Comparison of ENCODE assay signal across 25 mouse cellular contexts in the genomic region with DNA sequence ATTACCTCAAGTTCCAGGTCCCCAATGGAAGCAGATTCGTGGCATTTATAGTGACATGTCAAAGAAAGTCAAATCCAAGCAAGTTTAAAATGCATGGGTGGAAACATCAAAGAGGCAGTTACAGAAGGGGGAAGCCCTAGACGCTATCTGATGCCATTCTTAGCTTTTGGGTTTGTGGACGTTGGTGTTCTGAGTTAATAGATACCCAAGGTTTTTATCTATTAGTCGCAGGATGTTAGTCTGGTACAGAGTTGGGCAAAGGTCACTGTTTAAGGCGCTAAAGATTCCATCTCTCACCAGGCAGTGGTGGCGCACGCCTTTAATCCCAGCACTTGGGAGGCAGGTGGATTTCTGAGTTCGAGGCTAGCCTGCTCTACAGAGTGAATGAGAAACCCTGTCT. TPM values are rescaled to one million over a fixed set of nuclear protein-coding genes. Genes with fewer than 3 reads are reported as not detected.
DNase-seq lines count a peak whose midpoint lies in the region; ATAC-seq and TF ChIP-seq lines count a peak whose summit lies in the region.
"Had no signal": no experiment of that assay in that cellular context is flagged by ENCODE, and none has a peak within 500 bp of the region (broad histone marks: within the 10 kb centered on the region; RNA-seq: fewer than 3 reads in every experiment).

No protein-coding gene starts in this region.

- H3K4me2 ChIP-seq in liver, embryonic 12.5 days: peak overlapping the region; percentile 19; the same call in 1 of the 2 replicates
- H3K4me2 ChIP-seq: embryonic facial prominence, embryonic 12.5 days; heart, embryonic 13.5 days; hindbrain, embryonic 15.5 days; midbrain, embryonic 15.5 days had no signal

- ATAC-seq in common myeloid progenitor, adult 5-6 weeks (replicated peaks; ENCODE audit: low read depth, poor library complexity, severe bottlenecking): peak; percentile 52
- ATAC-seq in liver, embryonic 12.5 days: peak; percentile 78
- ATAC-seq in megakaryocyte-erythroid progenitor cell, adult 5-6 weeks (replicated peaks; ENCODE audit: low FRiP score, low TSS enrichment, poor library complexity, severe bottlenecking): peak; percentile 85
- ATAC-seq: forebrain, embryonic 14.5 days; midbrain, embryonic 15.5 days had no signal

- TF ChIP-seq POLR2A in MEL (IDR thresholded peaks at IDR 0.05; ENCODE audit: control insufficient read depth in 1 of 2, insufficient read depth in 1 of 2, low read depth in 1 of 2, low read length in 2 of 2, poor library complexity in 1 of 2): no peak

- H3K4me3 ChIP-seq in MEL (ENCODE audit: control insufficient read depth in 1 of 2, insufficient read depth in 1 of 2, low read depth in 2 of 2, low read length in 2 of 2): no peak overlapping the region
- no peak overlapping the region for H3K4me3 ChIP-seq in liver, embryonic 12.5 days
- H3K4me3 ChIP-seq: embryonic facial prominence, embryonic 12.5 days; erythroblast, embryonic 14.5 days; heart, embryonic 13.5 days; hindbrain, embryonic 15.5 days; left cerebral cortex, adult 2 months; midbrain, embryonic 15.5 days; myocyte had no signal

- no peaks in the 10 kb centered on the region for H3K9me3 ChIP-seq in MEL (replicated peaks; ENCODE audit: insufficient read depth, low read length)
- no peaks in the 10 kb centered on the region; the same call in 1 of the 2 replicates for H3K9me3 ChIP-seq in liver, embryonic 12.5 days (replicated peaks)
- H3K9me3 ChIP-seq: embryonic facial prominence, embryonic 12.5 days; heart, embryonic 13.5 days; hindbrain, embryonic 15.5 days; midbrain, embryonic 15.5 days had no signal

- H3K4me1 ChIP-seq in MEL (ENCODE audit: control insufficient read depth in 1 of 2, insufficient read depth in 2 of 2, low read length in 2 of 2): peaks cover 36 to 45% of the 10 kb centered on the region in 2 experiments
- H3K4me1 ChIP-seq in liver, embryonic 12.5 days: peaks cover 57% of the 10 kb centered on the region
- H3K4me1 ChIP-seq: embryonic facial prominence, embryonic 12.5 days; heart, embryonic 13.5 days; hindbrain, embryonic 15.5 days; midbrain, embryonic 15.5 days had no signal

- peak overlapping the region; percentile 58 for H3K9ac ChIP-seq in MEL (ENCODE audit: control insufficient read depth, low read depth, low read length, poor library complexity, severe bottlenecking)
- no peak overlapping the region for H3K9ac ChIP-seq in liver, embryonic 12.5 days
- H3K9ac ChIP-seq: embryonic facial prominence, embryonic 12.5 days; heart, embryonic 13.5 days; hindbrain, embryonic 15.5 days; midbrain, embryonic 15.5 days had no signal

- H3K36me3 ChIP-seq in MEL (ENCODE audit: control insufficient read depth in 1 of 2, insufficient read depth in 2 of 2, low read length in 2 of 2): peaks cover 0 to 50% of the 10 kb centered on the region in 2 experiments; a peak in 2 of 4 replicates
- H3K36me3 ChIP-seq in liver, embryonic 12.5 days: no peaks in the 10 kb centered on the region
- H3K36me3 ChIP-seq: embryonic facial prominence, embryonic 12.5 days; heart, embryonic 13.5 days; hindbrain, embryonic 15.5 days; midbrain, embryonic 15.5 days had no signal

- H3K79me2 ChIP-seq in MEL (ENCODE audit: control insufficient read depth, insufficient read depth, low read length, poor library complexity): no peaks in the 10 kb centered on the region; the same call in 1 of the 2 replicates

- H3K27ac ChIP-seq in MEL (ENCODE audit: control insufficient read depth, low read depth, low read length): peak overlapping the region; percentile 92
- peak overlapping the region; percentile 72 for H3K27ac ChIP-seq in liver, embryonic 12.5 days
- H3K27ac ChIP-seq: embryonic facial prominence, embryonic 12.5 days; heart, embryonic 13.5 days; hindbrain, embryonic 15.5 days; left cerebral cortex, adult 2 months; midbrain, embryonic 15.5 days had no signal

- TF ChIP-seq CTCF in MEL (IDR thresholded peaks at IDR 0.05 in 2 of 3, conservative IDR thresholded peaks at IDR 0.05 in 1 of 3; ENCODE audit: control insufficient read depth in 1 of 3, insufficient read depth in 1 of 3, low read depth in 2 of 3, low read length in 3 of 3, poor library complexity in 1 of 3, severe bottlenecking in 1 of 3): no peak

- peak; percentile 91 for DNase-seq in MEL (ENCODE audit: low read depth, low spot score)
- no peak for DNase-seq in right cerebral cortex, postnatal 36 days (ENCODE audit: low spot score in 2 of 2)
- DNase-seq in spleen, postnatal 36 days (ENCODE audit: low spot score in 2 of 2): no peak
- no peak for DNase-seq in embryo, embryonic 9.5 days (ENCODE audit: extremely low spot score)
- DNase-seq: adrenal gland, postnatal 25 days; cerebellum, adult 18-20 months; gastrocnemius, postnatal 14 days; heart, adult 18-20 months; heart, postnatal 36 days; kidney, adult 18-20 months; layer of hippocampus, adult 9-11 months; left cerebral cortex, postnatal 4 days; lung, postnatal 10 days; right cerebral cortex, postnatal 4 days had no signal

- no peaks in the 10 kb centered on the region for H3K27me3 ChIP-seq in MEL (ENCODE audit: control insufficient read depth in 1 of 2, insufficient read depth in 2 of 2, low read length in 2 of 2)
- H3K27me3 ChIP-seq in liver, embryonic 12.5 days (replicated peaks): no peaks in the 10 kb centered on the region
- H3K27me3 ChIP-seq: embryonic facial prominence, embryonic 12.5 days; heart, embryonic 13.5 days; hindbrain, embryonic 15.5 days; midbrain, embryonic 15.5 days had no signal

- 17% methylated on average over 8 of the region's 8 CpGs for WGBS in liver, embryonic 12.5 days (ENCODE audit: insufficient replicate concordance)

- TF ChIP-seq EP300 in MEL (IDR thresholded peaks at IDR 0.05; ENCODE audit: low read depth in 1 of 2, low read length in 2 of 2): peak; percentile 99

- no peak for TF ChIP-seq RAD21 in MEL (IDR thresholded peaks at IDR 0.05; ENCODE audit: low read depth, low read length)

TF ChIP-seq in MEL, 35 proteins besides CTCF, POLR2A, EP300 and RAD21 (continues in another document):
- peak; percentile 96 for TF ChIP-seq RCOR1 (IDR thresholded peaks at IDR 0.05; ENCODE audit: low read depth, low read length)
- TF ChIP-seq USF2 (IDR thresholded peaks at IDR 0.05; ENCODE audit: borderline replicate concordance in 1 of 2, insufficient read depth in 1 of 2, low read depth in 1 of 2, low read length in 2 of 2): no peak
- 0 out of 2 replicates have a peak, but pooled peaks have one; percentile 16 for TF ChIP-seq HCFC1 (IDR thresholded peaks at IDR 0.05; ENCODE audit: low read depth, low read length)
- TF ChIP-seq MXI1 (IDR thresholded peaks at IDR 0.05; ENCODE audit: low read depth, low read length): peak; percentile 41; the same call in 1 of the 2 replicates
- TF ChIP-seq MYC (IDR thresholded peaks at IDR 0.05; ENCODE audit: low read depth, low read length): peak; percentile 69
- no peak for TF ChIP-seq MAZ (IDR thresholded peaks at IDR 0.05; ENCODE audit: low read depth, low read length)
- TF ChIP-seq ZC3H11A (IDR thresholded peaks at IDR 0.05; ENCODE audit: low read depth, low read length): no peak
- peak; percentile 73 for TF ChIP-seq BHLHE40 (IDR thresholded peaks at IDR 0.05; ENCODE audit: borderline replicate concordance, low read depth, low read length)

RNA-seq across cellular contexts. Expression of gene Cd2bp2, which starts 12.5 kb away (rescaled TPM):
- total RNA-seq in MEL (2012; rRNA removed): 55.6 and 64.8 TPM in 2 replicates
- polyA plus RNA-seq in MEL (2012; ENCODE audit: insufficient read depth in 1 of 2, insufficient read length in 2 of 2, low read depth in 1 of 2, low replicate concordance in 2 of 2, missing spikeins in 1 of 2): 10 to 100 TPM in 1 of 2 experiments, not detected in 1; 56.7 TPM
- 54.9 and 73.1 TPM in 2 replicates for total RNA-seq in common myeloid progenitor, adult 5-6 weeks (2017)
- polyA plus RNA-seq in liver, embryonic 12.5 days (2016; fragmentation: Nextera tagmentation; extraction: Ambion mirVana): 35.0 and 36.0 TPM in 2 replicates
- total RNA-seq in megakaryocyte-erythroid progenitor cell, adult 5-6 weeks (2014; fragmentation: Nextera tagmentation): 49.6 and 54.8 TPM in 2 replicates
- total RNA-seq in megakaryocyte-erythroid progenitor cell, adult 5-6 weeks (2017): 51.8 and 63.3 TPM in 2 replicates

RNA-seq across cellular contexts. Expression of gene Tbc1d10b, which starts 24.9 kb away (rescaled TPM):
- 37.4 and 43.3 TPM in 2 replicates for total RNA-seq in MEL (2012; rRNA removed)
- 10 to 100 TPM in 1 of 2 experiments, not detected in 1; 70.3 TPM for polyA plus RNA-seq in MEL (2012; ENCODE audit: insufficient read depth in 1 of 2, insufficient read length in 2 of 2, low read depth in 1 of 2, low replicate concordance in 2 of 2, missing spikeins in 1 of 2)
- total RNA-seq in common myeloid progenitor, adult 5-6 weeks (2017): 24.7 and 29.1 TPM in 2 replicates
- 26.7 and 30.9 TPM in 2 replicates for polyA plus RNA-seq in liver, embryonic 12.5 days (2016; fragmentation: Nextera tagmentation; extraction: Ambion mirVana)
- 25.5 and 35.8 TPM in 2 replicates for total RNA-seq in megakaryocyte-erythroid progenitor cell, adult 5-6 weeks (2014; fragmentation: Nextera tagmentation)
- 23.9 and 41.0 TPM in 2 replicates for total RNA-seq in megakaryocyte-erythroid progenitor cell, adult 5-6 weeks (2017)

RNA-seq across cellular contexts. Expression of gene Mylpf, which starts 25.3 kb away (rescaled TPM):
- 8.3 and 11.2 TPM in 2 replicates for total RNA-seq in MEL (2012; rRNA removed)
- polyA plus RNA-seq in MEL (2012; ENCODE audit: insufficient read depth in 1 of 2, insufficient read length in 2 of 2, low read depth in 1 of 2, low replicate concordance in 2 of 2, missing spikeins in 1 of 2): 1 to 10 TPM in 1 of 2 experiments, not detected in 1; 9.1 TPM
- 10.6 and 35.3 TPM in 2 replicates for total RNA-seq in common myeloid progenitor, adult 5-6 weeks (2017)
- polyA plus RNA-seq in liver, embryonic 12.5 days (2016; fragmentation: Nextera tagmentation; extraction: Ambion mirVana): 37.6 and 41.4 TPM in 2 replicates
- 36.1 and 48.6 TPM in 2 replicates for total RNA-seq in megakaryocyte-erythroid progenitor cell, adult 5-6 weeks (2014; fragmentation: Nextera tagmentation)
- total RNA-seq in megakaryocyte-erythroid progenitor cell, adult 5-6 weeks (2017): 22.2 and 30.8 TPM in 2 replicates

RNA-seq across cellular contexts. Expression of gene Spn, which starts 45.7 kb away (rescaled TPM):
- 169 and 182 TPM in 2 replicates for total RNA-seq in MEL (2012; rRNA removed)
- polyA plus RNA-seq in MEL (2012; ENCODE audit: insufficient read depth in 1 of 2, insufficient read length in 2 of 2, low read depth in 1 of 2, low replicate concordance in 2 of 2, missing spikeins in 1 of 2): 100 to 1,000 TPM; 135 to 184 TPM
- total RNA-seq in common myeloid progenitor, adult 5-6 weeks (2017): 278 and 335 TPM in 2 replicates
- polyA plus RNA-seq in liver, embryonic 12.5 days (2016; fragmentation: Nextera tagmentation; extraction: Ambion mirVana): 7.3 and 7.4 TPM in 2 replicates
- 134 and 142 TPM in 2 replicates for total RNA-seq in megakaryocyte-erythroid progenitor cell, adult 5-6 weeks (2014; fragmentation: Nextera tagmentation)
- 294 and 351 TPM in 2 replicates for total RNA-seq in megakaryocyte-erythroid progenitor cell, adult 5-6 weeks (2017)
- polyA plus RNA-seq: embryonic facial prominence, embryonic 12.5 days; forebrain, embryonic 14.5 days had no signal

RNA-seq across cellular contexts. Expression of gene Zfp553, which starts 49.5 kb away (rescaled TPM):
- total RNA-seq in MEL (2012; rRNA removed): 13.9 and 14.6 TPM in 2 replicates
- polyA plus RNA-seq in MEL (2012; ENCODE audit: insufficient read depth in 1 of 2, insufficient read length in 2 of 2, low read depth in 1 of 2, low replicate concordance in 2 of 2, missing spikeins in 1 of 2): 10 to 100 TPM in 1 of 2 experiments, not detected in 1; 19.0 TPM
- 20.8 and 29.9 TPM in 2 replicates for total RNA-seq in common myeloid progenitor, adult 5-6 weeks (2017)
- 13.7 and 14.2 TPM in 2 replicates for polyA plus RNA-seq in liver, embryonic 12.5 days (2016; fragmentation: Nextera tagmentation; extraction: Ambion mirVana)
- total RNA-seq in megakaryocyte-erythroid progenitor cell, adult 5-6 weeks (2014; fragmentation: Nextera tagmentation): 17.0 and 18.3 TPM in 2 replicates
- total RNA-seq in megakaryocyte-erythroid progenitor cell, adult 5-6 weeks (2017): 22.7 and 31.7 TPM in 2 replicates
